Mouse (Mus musculus): Measurements from ENCODE around the gene Gga1. TPM values are rescaled to one million over a fixed set of nuclear protein-coding genes. Genes with fewer than 3 reads are reported as not detected.
A peak's percentile ranks its signal among the peaks of the same experiment; 100 is the strongest.

The Gga1 gene
- total and polyA plus RNA-seq, 2 experiments from 2014 or later: 40.0 to 41.2 TPM

- H3K9me3 ChIP-seq (ENCODE audit: low read length): no peaks in the 10 kb centered on the region
- no peaks in the 10 kb centered on the region for H3K36me3 ChIP-seq (ENCODE audit: insufficient read depth, low read length)
- no peak overlapping the region for H3K9ac ChIP-seq (replicated peaks; ENCODE audit: low read length)
- H3K4me1 ChIP-seq (ENCODE audit: insufficient read depth, low read length): no peaks in the 10 kb centered on the region
- no peak overlapping the region for H3K4me3 ChIP-seq (ENCODE audit: low read length)
- WGBS: 78% methylated on average over 6 of the region's 6 CpGs
- no peaks in the 10 kb centered on the region for H3K27me3 ChIP-seq (ENCODE audit: insufficient read depth, low read length)
- no peak overlapping the region for H3K27ac ChIP-seq
- no peak for DNase-seq (ENCODE audit: low spot score)
- no peak for TF ChIP-seq CTCF (IDR thresholded peaks at IDR 0.05; ENCODE audit: low read depth)
- no peak overlapping the region for H3K4me2 ChIP-seq (ENCODE audit: low read depth, low read length)
- ATAC-seq: no peak
Measured at GRCm38 (mm10) chr15:78850944-78851343, 26.0 kb upstream of the Gga1 start.

GRCm38 (mm10) chr15:78851505-78852153 lies 25.4 kb upstream of the Gga1 start:
- TF ChIP-seq CTCF (IDR thresholded peaks at IDR 0.05; ENCODE audit: low read depth): peak; percentile 96
- Histone ChIP-seq H3K4me1 (ENCODE audit: insufficient read depth, low read length) (no peaks in the 10 kb centered on the region), H3K36me3 (ENCODE audit: insufficient read depth, low read length) (no peaks in the 10 kb centered on the region), H3K4me2 (ENCODE audit: low read depth, low read length) (no peak overlapping the region), H3K9ac (replicated peaks; ENCODE audit: low read length) (no peak overlapping the region), H3K9me3 (ENCODE audit: low read length) (no peaks in the 10 kb centered on the region), H3K4me3 (ENCODE audit: low read length) (no peak overlapping the region), H3K27ac (no peak overlapping the region), H3K27me3 (ENCODE audit: insufficient read depth, low read length) (no peaks in the 10 kb centered on the region)
- WGBS: 16% methylated on average over 13 of the region's 13 CpGs
- ATAC-seq (peak; percentile 87), DNase-seq (ENCODE audit: low spot score) (peak; percentile 92)

- no peak within 1 kb of the TSS for H3K4me2 ChIP-seq (ENCODE audit: low read depth, low read length)
- ATAC-seq (no peak), DNase-seq (ENCODE audit: low spot score) (no peak)
- no peak within 1 kb of the TSS for H3K9ac ChIP-seq (replicated peaks; ENCODE audit: low read length)
- H3K36me3 ChIP-seq (ENCODE audit: insufficient read depth, low read length): no peaks in the 10 kb centered on the region
- no peak within 1 kb of the TSS for H3K4me3 ChIP-seq (ENCODE audit: low read length)
- 78% methylated on average over 8 of the region's 8 CpGs for WGBS
- H3K9me3 ChIP-seq (ENCODE audit: low read length): no peaks in the 10 kb centered on the region
- H3K27ac ChIP-seq: no peak within 1 kb of the TSS
- TF ChIP-seq CTCF (IDR thresholded peaks at IDR 0.05; ENCODE audit: low read depth): no peak
- H3K4me1 ChIP-seq (ENCODE audit: insufficient read depth, low read length): no peaks in the 10 kb centered on the region
- no peaks in the 10 kb centered on the region for H3K27me3 ChIP-seq (ENCODE audit: insufficient read depth, low read length)
Measured at GRCm38 (mm10) chr15:78855303-78855965, 21.6 kb upstream of the Gga1 start, which contains the start of gene Lgals2. Gene Lgals2, minus strand, starts transcription at chr15:78855529.

- DNase-seq (ENCODE audit: low spot score) (peak; percentile 51), ATAC-seq (no peak)
- Histone ChIP-seq H3K9me3 (ENCODE audit: low read length) (no peaks in the 10 kb centered on the region), H3K9ac (replicated peaks; ENCODE audit: low read length) (no peak overlapping the region), H3K4me1 (ENCODE audit: insufficient read depth, low read length) (no peaks in the 10 kb centered on the region), H3K4me2 (ENCODE audit: low read depth, low read length) (no peak overlapping the region), H3K27me3 (ENCODE audit: insufficient read depth, low read length) (no peaks in the 10 kb centered on the region), H3K36me3 (ENCODE audit: insufficient read depth, low read length) (no peaks in the 10 kb centered on the region), H3K27ac (no peak overlapping the region), H3K4me3 (ENCODE audit: low read length) (no peak overlapping the region)
- 50% methylated on average over 7 of the region's 7 CpGs for WGBS
- no peak for TF ChIP-seq CTCF (IDR thresholded peaks at IDR 0.05; ENCODE audit: low read depth)
Measured at GRCm38 (mm10) chr15:78857009-78857408, 20.0 kb upstream of the Gga1 start.

GRCm38 (mm10) chr15:78859311-78859710 lies 17.7 kb upstream of the Gga1 start:
- no peak overlapping the region for H3K27ac ChIP-seq

GRCm38 (mm10) chr15:78859714-78860113 lies 17.3 kb upstream of the Gga1 start:
- no peak for DNase-seq (ENCODE audit: low spot score)

More at GRCm38 (mm10) chr15:78859311-78859710, 17.7 kb upstream of the Gga1 start:
- H3K4me3 ChIP-seq (ENCODE audit: low read length): no peak overlapping the region
- H3K4me1 ChIP-seq (ENCODE audit: insufficient read depth, low read length): no peaks in the 10 kb centered on the region
- no peak overlapping the region for H3K4me2 ChIP-seq (ENCODE audit: low read depth, low read length)
- DNase-seq (ENCODE audit: low spot score): no peak
- no peaks in the 10 kb centered on the region for H3K36me3 ChIP-seq (ENCODE audit: insufficient read depth, low read length)
- ATAC-seq: no peak
- H3K27me3 ChIP-seq (ENCODE audit: insufficient read depth, low read length): no peaks in the 10 kb centered on the region
- no peaks in the 10 kb centered on the region for H3K9me3 ChIP-seq (ENCODE audit: low read length)
- 73% methylated on average over 4 of the region's 4 CpGs for WGBS
- TF ChIP-seq CTCF (IDR thresholded peaks at IDR 0.05; ENCODE audit: low read depth): no peak
- H3K9ac ChIP-seq (replicated peaks; ENCODE audit: low read length): no peak overlapping the region

GRCm38 (mm10) chr15:78862280-78862679 lies 14.7 kb upstream of the Gga1 start:
- no peaks in the 10 kb centered on the region for H3K4me1 ChIP-seq (ENCODE audit: insufficient read depth, low read length)
- H3K4me3 ChIP-seq (ENCODE audit: low read length): no peak overlapping the region
- WGBS: 89% methylated on average over 5 of the region's 5 CpGs
- no peaks in the 10 kb centered on the region for H3K36me3 ChIP-seq (ENCODE audit: insufficient read depth, low read length)
- no peak for TF ChIP-seq CTCF (IDR thresholded peaks at IDR 0.05; ENCODE audit: low read depth)
- no peaks in the 10 kb centered on the region for H3K9me3 ChIP-seq (ENCODE audit: low read length)
- no peak overlapping the region for H3K4me2 ChIP-seq (ENCODE audit: low read depth, low read length)
- ATAC-seq (no peak), DNase-seq (ENCODE audit: low spot score) (no peak)
- no peak overlapping the region for H3K27ac ChIP-seq
- H3K27me3 ChIP-seq (ENCODE audit: insufficient read depth, low read length): no peaks in the 10 kb centered on the region
- H3K9ac ChIP-seq (replicated peaks; ENCODE audit: low read length): no peak overlapping the region

More at GRCm38 (mm10) chr15:78859714-78860113, 17.3 kb upstream of the Gga1 start:
- H3K27me3 ChIP-seq (ENCODE audit: insufficient read depth, low read length): no peaks in the 10 kb centered on the region
- no peaks in the 10 kb centered on the region for H3K9me3 ChIP-seq (ENCODE audit: low read length)
- H3K9ac ChIP-seq (replicated peaks; ENCODE audit: low read length): no peak overlapping the region
- H3K27ac ChIP-seq: no peak overlapping the region
- no peaks in the 10 kb centered on the region for H3K4me1 ChIP-seq (ENCODE audit: insufficient read depth, low read length)
- ATAC-seq: no peak
- no peaks in the 10 kb centered on the region for H3K36me3 ChIP-seq (ENCODE audit: insufficient read depth, low read length)
- no peak for TF ChIP-seq CTCF (IDR thresholded peaks at IDR 0.05; ENCODE audit: low read depth)
- 77% methylated on average over 6 of the region's 6 CpGs for WGBS
- H3K4me2 ChIP-seq (ENCODE audit: low read depth, low read length): no peak overlapping the region
- H3K4me3 ChIP-seq (ENCODE audit: low read length): no peak overlapping the region

Data from hindbrain, postnatal 0 days (tissue).